Mouse (Mus musculus) embryonic facial prominence, embryonic 14.5 days (tissue): ENCODE results near the gene Fam13c. TPM values are rescaled to one million over a fixed set of nuclear protein-coding genes. Genes with fewer than 3 reads are reported as not detected.
A peak's percentile ranks its signal among the peaks of the same experiment; 100 is the strongest.

Source experiments
- ATAC-seq: fragments of 200-750 bp; cut with Nextera tagmentation; 2 replicates; pipeline ENCODE4 v1.8.0; 2017; ENCODE audit warnings: low read depth, moderate number of reproducible peaks, moderate TSS enrichment
- DNase-seq: peaks from one replicate; pipeline ENCODE4 v3.0.0-alpha.2; 2015; ENCODE audit warnings: low spot score
- H3K27ac ChIP-seq: fragments of 300-500 bp; sonication (generic); replicated peaks from 2 replicates; pipeline ENCODE4 v1.5.1; 2014; ENCODE audit warnings: low read depth, mild to moderate bottlenecking, low read length, moderate library complexity
- H3K27me3 ChIP-seq: fragments of 300-500 bp; sonication (generic); replicated peaks from 2 replicates; pipeline ENCODE4 v1.6.1; 2014; ENCODE audit warnings: low read length; ENCODE audit not compliant: control insufficient read depth, insufficient read depth
- H3K36me3 ChIP-seq: fragments of 300-500 bp; sonication (generic); 2 replicates; pipeline ENCODE4 v1.6.1; 2014; ENCODE audit warnings: low read length, mixed read lengths; ENCODE audit not compliant: control insufficient read depth, insufficient read depth
- H3K4me1 ChIP-seq: fragments of 300-500 bp; sonication (generic); 2 replicates; pipeline ENCODE4 v1.6.1; 2014; ENCODE audit warnings: antibody characterized with exemption, low read length; ENCODE audit not compliant: control insufficient read depth, insufficient read depth
- H3K4me2 ChIP-seq: fragments of 300-500 bp; sonication (generic); 2 replicates; pipeline ENCODE4 v1.6.1; 2014; ENCODE audit warnings: low read depth, mild to moderate bottlenecking, low read length, moderate library complexity, mixed read lengths
- H3K4me3 ChIP-seq: fragments of 300-500 bp; sonication (generic); 2 replicates; pipeline ENCODE4 v1.5.1; 2014; ENCODE audit warnings: low read depth, mild to moderate bottlenecking, low read length
- H3K9ac ChIP-seq: fragments of 300-500 bp; sonication (generic); 2 replicates; pipeline ENCODE4 v1.6.1; 2014; ENCODE audit warnings: low read depth, mild to moderate bottlenecking, low read length, moderate library complexity, mixed read lengths
- H3K9me3 ChIP-seq: fragments of 300-500 bp; sonication (generic); 2 replicates; pipeline ENCODE4 v1.6.1; 2016; ENCODE audit warnings: low read length; ENCODE audit not compliant: control insufficient read depth
- WGBS: fragments of 180-500 bp; shearing (Covaris S2); extraction: QIAGEN DNeasy Blood & Tissue Kit; methylation state at CpG from one replicate; pipeline ENCODE4 v1.1.7; 2014; 5-methylcytosine and 5-hydroxymethylcytosine counted together
- polyA plus RNA-seq: library from polyadenylated mRNA; unstranded; fragments of >200 nt; fragmentation: Nextera tagmentation; extraction: Ambion mirVana; gene quantifications from 2 replicates; pipeline ENCODE4 v1.2.1, GENCODE M21; 2014

Gene Fam13c
- polyA plus RNA-seq, 1 experiment from 2014 or later, result 11.8 TPM

- H3K4me3 ChIP-seq, result no peak overlapping the region
- H3K27me3 ChIP-seq, result no peaks in the 10 kb centered on the region
- H3K27ac ChIP-seq, result no peak overlapping the region
- no peak for DNase-seq
- 51% methylated on average over 13 of the region's 13 CpGs for WGBS
- H3K9me3 ChIP-seq, result no peaks in the 10 kb centered on the region
- no peak for ATAC-seq
- H3K4me2 ChIP-seq, result no peak overlapping the region
- no peaks in the 10 kb centered on the region for H3K36me3 ChIP-seq
- no peak overlapping the region for H3K9ac ChIP-seq
- peaks cover 8% of the 10 kb centered on the region; the same call in 1 of the 2 replicates for H3K4me1 ChIP-seq
Measured at GRCm38 (mm10) chr10:70499246-70499645, 59.0 kb downstream of the Fam13c start.

GRCm38 (mm10) chr10:70504871-70505270, 64.6 kb downstream of the Fam13c start:
- Histone ChIP-seq H3K27ac (no peak overlapping the region), H3K27me3 (no peaks in the 10 kb centered on the region), H3K9me3 (peaks cover 9% of the 10 kb centered on the region; the same call in 1 of the 2 replicates), H3K9ac (no peak overlapping the region), H3K36me3 (no peaks in the 10 kb centered on the region), H3K4me3 (no peak overlapping the region), H3K4me1 (no peaks in the 10 kb centered on the region), H3K4me2 (no peak overlapping the region)
- WGBS, result 91% methylated on average over 15 of the region's 15 CpGs
- no peak for DNase-seq
- no peak for ATAC-seq

GRCm38 (mm10) chr10:70505395-70505794, 65.1 kb downstream of the Fam13c start:
- Histone ChIP-seq H3K9ac (no peak overlapping the region), H3K27ac (no peak overlapping the region), H3K4me2 (no peak overlapping the region), H3K9me3 (peaks cover 9% of the 10 kb centered on the region; the same call in 1 of the 2 replicates), H3K4me3 (no peak overlapping the region), H3K4me1 (no peaks in the 10 kb centered on the region), H3K36me3 (no peaks in the 10 kb centered on the region), H3K27me3 (no peaks in the 10 kb centered on the region)
- DNase-seq, result no peak
- no peak for ATAC-seq

GRCm38 (mm10) chr10:70505842-70506241, 65.6 kb downstream of the Fam13c start:
- no peak overlapping the region for H3K4me2 ChIP-seq
- 77% methylated on average over 5 of the region's 5 CpGs for WGBS
- no peak overlapping the region for H3K9ac ChIP-seq
- no peak overlapping the region for H3K4me3 ChIP-seq
- H3K27me3 ChIP-seq, result no peaks in the 10 kb centered on the region
- no peak for ATAC-seq
- H3K4me1 ChIP-seq, result no peaks in the 10 kb centered on the region
- peaks cover 9% of the 10 kb centered on the region; the same call in 1 of the 2 replicates for H3K9me3 ChIP-seq
- no peaks in the 10 kb centered on the region for H3K36me3 ChIP-seq
- H3K27ac ChIP-seq, result no peak overlapping the region
- DNase-seq, result no peak

GRCm38 (mm10) chr10:70506499-70507168, 66.4 kb downstream of the Fam13c start:
- H3K36me3 ChIP-seq, result no peaks in the 10 kb centered on the region
- H3K9ac ChIP-seq, result no peak overlapping the region
- H3K4me3 ChIP-seq, result no peak overlapping the region
- no peaks in the 10 kb centered on the region for H3K27me3 ChIP-seq
- DNase-seq (no peak), ATAC-seq (no peak)
- H3K4me2 ChIP-seq, result no peak overlapping the region
- no peaks in the 10 kb centered on the region for H3K4me1 ChIP-seq
- no peak overlapping the region for H3K27ac ChIP-seq
- peaks cover 9% of the 10 kb centered on the region; the same call in 1 of the 2 replicates for H3K9me3 ChIP-seq
- 64% methylated on average over 15 of the region's 15 CpGs for WGBS

GRCm38 (mm10) chr10:70507880-70508279, 67.6 kb downstream of the Fam13c start:
- Histone ChIP-seq H3K4me2 (no peak overlapping the region), H3K9me3 (peaks cover 9% of the 10 kb centered on the region; the same call in 1 of the 2 replicates), H3K4me1 (no peaks in the 10 kb centered on the region), H3K27ac (no peak overlapping the region), H3K36me3 (no peaks in the 10 kb centered on the region), H3K4me3 (no peak overlapping the region), H3K9ac (no peak overlapping the region), H3K27me3 (no peaks in the 10 kb centered on the region)
- no peak for DNase-seq
- 92% methylated on average over 3 of the region's 3 CpGs for WGBS
- ATAC-seq, result no peak

GRCm38 (mm10) chr10:70514848-70515247, 74.6 kb downstream of the Fam13c start:
- 79% methylated on average over 9 of the region's 9 CpGs for WGBS
- no peak for DNase-seq

GRCm38 (mm10) chr10:70516661-70517060, 76.4 kb downstream of the Fam13c start:
- Histone ChIP-seq H3K4me1 (0 out of 2 replicates have a peak, but pooled peaks cover 9% of the 10 kb centered on the region), H3K4me2 (no peak overlapping the region), H3K4me3 (no peak overlapping the region), H3K9ac (no peak overlapping the region), H3K9me3 (no peaks in the 10 kb centered on the region), H3K36me3 (no peaks in the 10 kb centered on the region), H3K27ac (no peak overlapping the region), H3K27me3 (no peaks in the 10 kb centered on the region)
- no peak for ATAC-seq
- WGBS, result 89% methylated on average over 8 of the region's 8 CpGs
- no peak for DNase-seq

More at GRCm38 (mm10) chr10:70514848-70515247, 74.6 kb downstream of the Fam13c start:
- Histone ChIP-seq H3K27me3 (no peaks in the 10 kb centered on the region), H3K4me1 (0 out of 2 replicates have a peak, but pooled peaks cover 5% of the 10 kb centered on the region), H3K36me3 (no peaks in the 10 kb centered on the region), H3K9me3 (no peaks in the 10 kb centered on the region), H3K4me3 (no peak overlapping the region), H3K9ac (no peak overlapping the region), H3K27ac (no peak overlapping the region), H3K4me2 (no peak overlapping the region)
- no peak for ATAC-seq

- Histone ChIP-seq H3K4me2 (peak overlapping the region; percentile 79), H3K36me3 (no peaks in the 10 kb centered on the region), H3K9me3 (no peaks in the 10 kb centered on the region), H3K27ac (0 out of 2 replicates have a peak overlapping the region, but pooled peaks have one; percentile 79), H3K27me3 (no peaks in the 10 kb centered on the region), H3K4me3 (peak overlapping the region; percentile 37), H3K9ac (peak overlapping the region; percentile 56; the same call in 1 of the 2 replicates), H3K4me1 (0 out of 2 replicates have a peak, but pooled peaks cover 9% of the 10 kb centered on the region)
- DNase-seq (no peak), ATAC-seq (peak; percentile 28; the same call in 1 of the 2 replicates)
- 8% methylated on average over 12 of the region's 14 CpGs for WGBS
Measured at GRCm38 (mm10) chr10:70519640-70520099, 79.4 kb downstream of the Fam13c start.
